Mouse (Mus musculus) liver, embryonic 16.5 days (tissue): ENCODE data around the gene Syt5. TPM values are rescaled to one million over a fixed set of nuclear protein-coding genes. Genes with fewer than 3 reads are reported as not detected.

Source experiments
- ATAC-seq: fragments of 200-750 bp; cut with Nextera tagmentation; 2 replicates; pipeline ENCODE4 v1.8.0; 2017; ENCODE audit warnings: low read depth, mild to moderate bottlenecking, moderate number of reproducible peaks, moderate library complexity
- H3K27ac ChIP-seq: fragments of 300-500 bp; sonication (generic); 2 replicates; pipeline ENCODE4 v1.5.1; 2014; ENCODE audit warnings: mild to moderate bottlenecking, low read length
- H3K27me3 ChIP-seq: fragments of 300-500 bp; sonication (generic); 2 replicates; pipeline ENCODE4 v1.6.1; 2014; ENCODE audit warnings: low read depth, low read length, mixed read lengths; ENCODE audit not compliant: control insufficient read depth, insufficient read depth
- H3K36me3 ChIP-seq: fragments of 300-500 bp; sonication (generic); 2 replicates; pipeline ENCODE4 v1.6.1; 2014; ENCODE audit warnings: mild to moderate bottlenecking; ENCODE audit not compliant: control insufficient read depth, insufficient read depth
- H3K4me1 ChIP-seq: fragments of 300-500 bp; sonication (generic); 2 replicates; pipeline ENCODE4 v1.6.1; 2014; ENCODE audit warnings: low read depth, low read length, mixed read lengths; ENCODE audit not compliant: control insufficient read depth
- H3K4me2 ChIP-seq: fragments of 300-500 bp; sonication (generic); 2 replicates; pipeline ENCODE4 v1.6.1; 2014; ENCODE audit warnings: low read depth, low read length, mixed read lengths
- H3K4me3 ChIP-seq: fragments of 300-500 bp; sonication (generic); 2 replicates; pipeline ENCODE4 v1.5.1; 2014; ENCODE audit warnings: low read depth, mild to moderate bottlenecking, low read length
- H3K9ac ChIP-seq: fragments of 300-500 bp; sonication (generic); 2 replicates; pipeline ENCODE4 v1.6.1; 2014; ENCODE audit warnings: low read depth, low read length
- H3K9me3 ChIP-seq: fragments of 300-500 bp; sonication (generic); replicated peaks from 2 replicates; pipeline ENCODE4 v1.6.1; 2016; ENCODE audit warnings: low read length; ENCODE audit not compliant: control insufficient read depth
- WGBS: fragments of 180-500 bp; shearing (Covaris S2); extraction: QIAGEN DNeasy Blood & Tissue Kit; methylation state at CpG from one replicate; pipeline ENCODE4 v1.1.7; 2014; ENCODE audit not compliant: insufficient replicate concordance; 5-methylcytosine and 5-hydroxymethylcytosine counted together
- polyA plus RNA-seq: library from polyadenylated mRNA; unstranded; fragments of >200 nt; fragmentation: Nextera tagmentation; extraction: Ambion mirVana; gene quantifications from 2 replicates; pipeline ENCODE4 v1.2.1, GENCODE M21; 2015

The Syt5 gene
- polyA plus RNA-seq, 1 experiment from 2014 or later, result 0.52 TPM

- H3K4me1 ChIP-seq, result peaks cover 36% of the 10 kb centered on the region
- H3K36me3 ChIP-seq, result no peaks in the 10 kb centered on the region
- no peaks in the 10 kb centered on the region for H3K27me3 ChIP-seq
- WGBS, result 19% methylated on average over 11 of the region's 11 CpGs
- no peak for ATAC-seq
- peak overlapping the region; percentile 75 for H3K27ac ChIP-seq
- no peak overlapping the region for H3K9ac ChIP-seq
- no peaks in the 10 kb centered on the region for H3K9me3 ChIP-seq
- H3K4me2 ChIP-seq, result peak overlapping the region; percentile 18; the same call in 1 of the 2 replicates
- no peak overlapping the region for H3K4me3 ChIP-seq
Observed at GRCm38 (mm10) chr7:4504646-4505435, 42.5 kb downstream of the Syt5 start.

- H3K4me3 ChIP-seq, result no peak overlapping the region
- whole genome bisulfite sequencing, result 43% methylated on average over 5 of the region's 5 CpGs
- ATAC-seq, result no peak
Observed at GRCm38 (mm10) chr7:4503858-4504257, 43.5 kb downstream of the Syt5 start.

GRCm38 (mm10) chr7:4503100-4503499 is 44.2 kb downstream of the Syt5 start:
- Histone ChIP-seq H3K36me3 (no peaks in the 10 kb centered on the region), H3K4me3 (no peak overlapping the region), H3K27ac (peak overlapping the region; percentile 86), H3K4me1 (peaks cover 41% of the 10 kb centered on the region), H3K4me2 (no peak overlapping the region), H3K27me3 (no peaks in the 10 kb centered on the region), H3K9ac (no peak overlapping the region), H3K9me3 (no peaks in the 10 kb centered on the region)
- no peak for ATAC-seq
- WGBS, result 72% methylated on average over 4 of the region's 4 CpGs

More at GRCm38 (mm10) chr7:4503858-4504257, 43.5 kb downstream of the Syt5 start:
- Histone ChIP-seq H3K9me3 (no peaks in the 10 kb centered on the region), H3K27me3 (no peaks in the 10 kb centered on the region), H3K9ac (no peak overlapping the region), H3K27ac (peak overlapping the region; percentile 75), H3K4me2 (no peak overlapping the region), H3K36me3 (no peaks in the 10 kb centered on the region), H3K4me1 (peaks cover 39% of the 10 kb centered on the region)

- Histone ChIP-seq H3K9me3 (no peaks in the 10 kb centered on the region), H3K4me2 (peak overlapping the region; percentile 92), H3K9ac (peak overlapping the region; percentile 94), H3K4me3 (peak overlapping the region; percentile 89), H3K27ac (peak overlapping the region; percentile 86), H3K4me1 (peaks cover 41% of the 10 kb centered on the region), H3K27me3 (no peaks in the 10 kb centered on the region), H3K36me3 (no peaks in the 10 kb centered on the region)
- ATAC-seq, result 0 out of 2 replicates have a peak, but pooled peaks have one; percentile 5
- 4% methylated on average over 14 of the region's 14 CpGs for WGBS
Observed at GRCm38 (mm10) chr7:4502421-4503090, 44.8 kb downstream of the Syt5 start.

- peak within 1 kb of the TSS; percentile 94 for H3K9ac ChIP-seq
- H3K9me3 ChIP-seq, result no peaks in the 10 kb centered on the region
- peak within 1 kb of the TSS; percentile 89 for H3K4me3 ChIP-seq
- H3K4me1 ChIP-seq, result peaks cover 37% of the 10 kb centered on the region
- WGBS, result under 1% methylated on average over 62 of the region's 62 CpGs
- peak; percentile 93 for ATAC-seq
- no peaks in the 10 kb centered on the region for H3K27me3 ChIP-seq
- peaks cover 4% of the 10 kb centered on the region for H3K36me3 ChIP-seq
- H3K4me2 ChIP-seq, result peak within 1 kb of the TSS; percentile 92
- H3K27ac ChIP-seq, result peak within 1 kb of the TSS; percentile 86
Observed at GRCm38 (mm10) chr7:4501558-4502397, 45.6 kb downstream of the Syt5 start, which contains the start of gene Ppp1r12c. TSS of gene Ppp1r12c (minus strand) at chr7:4501680.

- peak; percentile 47 for ATAC-seq
- Histone ChIP-seq H3K4me1 (peaks cover 37% of the 10 kb centered on the region), H3K9me3 (no peaks in the 10 kb centered on the region), H3K27me3 (no peaks in the 10 kb centered on the region), H3K27ac (peak overlapping the region; percentile 86), H3K4me2 (peak overlapping the region; percentile 92), H3K9ac (peak overlapping the region; percentile 94), H3K4me3 (peak overlapping the region; percentile 89), H3K36me3 (peaks cover 4% of the 10 kb centered on the region)
- WGBS, result under 1% methylated on average over 49 of the region's 52 CpGs
Observed at GRCm38 (mm10) chr7:4500892-4501471, 46.4 kb downstream of the Syt5 start.

- peaks cover 28% of the 10 kb centered on the region for H3K4me1 ChIP-seq
- H3K27ac ChIP-seq, result no peak overlapping the region
- H3K9me3 ChIP-seq, result no peaks in the 10 kb centered on the region
- no peak overlapping the region; the same call in 1 of the 2 replicates for H3K4me3 ChIP-seq
- H3K27me3 ChIP-seq, result no peaks in the 10 kb centered on the region
- H3K36me3 ChIP-seq, result peaks cover 4% of the 10 kb centered on the region
- ATAC-seq, result no peak
- H3K9ac ChIP-seq, result no peak overlapping the region
- peak overlapping the region; percentile 92; the same call in 1 of the 2 replicates for H3K4me2 ChIP-seq
- WGBS, result 84% methylated on average over 4 of the region's 4 CpGs
Observed at GRCm38 (mm10) chr7:4499034-4499433, 48.3 kb downstream of the Syt5 start.

- H3K27me3 ChIP-seq, result no peaks in the 10 kb centered on the region
- peaks cover 4% of the 10 kb centered on the region for H3K36me3 ChIP-seq
- peaks cover 28% of the 10 kb centered on the region for H3K4me1 ChIP-seq
- no peak overlapping the region for H3K4me3 ChIP-seq
- ATAC-seq, result no peak
- 46% methylated on average over 9 of the region's 9 CpGs for WGBS
- H3K9ac ChIP-seq, result no peak overlapping the region
- no peak overlapping the region for H3K4me2 ChIP-seq
- H3K27ac ChIP-seq, result no peak overlapping the region
- H3K9me3 ChIP-seq, result no peaks in the 10 kb centered on the region
Observed at GRCm38 (mm10) chr7:4498251-4498650, 49.1 kb downstream of the Syt5 start.
